Mouse (Mus musculus) intestine, embryonic 14.5 days (tissue): Measurements from ENCODE around the gene Fstl3. TPM values are rescaled to one million over a fixed set of nuclear protein-coding genes. Genes with fewer than 3 reads are reported as not detected.

Source experiments
- ATAC-seq: fragments of 200-750 bp; cut with Nextera tagmentation; replicated peaks from 2 replicates; pipeline ENCODE4 v1.8.0; 2017; ENCODE audit warnings: low read depth, moderate number of reproducible peaks, moderate TSS enrichment, moderate library complexity; ENCODE audit not compliant: low FRiP score, low TSS enrichment
- DNase-seq: peaks from one replicate; pipeline ENCODE4 v3.0.0-alpha.2; 2018; ENCODE audit warnings: low spot score
- H3K27ac ChIP-seq: fragments of 300-500 bp; sonication (generic); 2 replicates; pipeline ENCODE4 v1.5.1; 2014; ENCODE audit warnings: low read depth, mild to moderate bottlenecking, control low read depth
- H3K27me3 ChIP-seq: fragments of 300-500 bp; sonication (generic); replicated peaks from 2 replicates; pipeline ENCODE4 v1.6.1; 2014; ENCODE audit warnings: low read length, control low read depth; ENCODE audit not compliant: control insufficient read depth, insufficient read depth
- H3K36me3 ChIP-seq: fragments of 300-500 bp; sonication (generic); 2 replicates; pipeline ENCODE4 v1.6.1; 2014; ENCODE audit warnings: low read length, control low read depth; ENCODE audit not compliant: control insufficient read depth, insufficient read depth
- H3K4me1 ChIP-seq: fragments of 300-500 bp; sonication (generic); replicated peaks from 2 replicates; pipeline ENCODE4 v1.6.1; 2014; ENCODE audit warnings: low read length, control low read depth, mixed read lengths; ENCODE audit not compliant: control insufficient read depth, insufficient read depth
- H3K4me2 ChIP-seq: fragments of 300-500 bp; sonication (generic); 2 replicates; pipeline ENCODE4 v1.6.1; 2014; ENCODE audit warnings: low read length
- H3K4me3 ChIP-seq: fragments of 300-500 bp; sonication (generic); 2 replicates; pipeline ENCODE4 v1.5.1; 2014; ENCODE audit warnings: low read depth, low read length, control low read depth, mixed read lengths
- H3K9ac ChIP-seq: fragments of 300-500 bp; sonication (generic); 2 replicates; pipeline ENCODE4 v1.6.1; 2014; ENCODE audit warnings: mild to moderate bottlenecking, low read length
- H3K9me3 ChIP-seq: fragments of 300-500 bp; sonication (generic); 2 replicates; pipeline ENCODE4 v1.6.1; 2016; ENCODE audit warnings: low read length, control low read depth; ENCODE audit not compliant: control insufficient read depth
- WGBS: fragments of 180-500 bp; shearing (Covaris S2); extraction: QIAGEN DNeasy Blood & Tissue Kit; methylation state at CpG from one replicate; pipeline ENCODE4 v1.1.7; 2014; 5-methylcytosine and 5-hydroxymethylcytosine counted together
- polyA plus RNA-seq: library from polyadenylated mRNA; unstranded; fragments of >200 nt; fragmentation: Nextera tagmentation; extraction: Ambion mirVana; gene quantifications from 2 replicates; pipeline ENCODE4 v1.2.1, GENCODE M21; 2014

Gene Fstl3
- polyA plus RNA-seq, 1 experiment from 2014 or later, result 11.1 TPM

DNA sequence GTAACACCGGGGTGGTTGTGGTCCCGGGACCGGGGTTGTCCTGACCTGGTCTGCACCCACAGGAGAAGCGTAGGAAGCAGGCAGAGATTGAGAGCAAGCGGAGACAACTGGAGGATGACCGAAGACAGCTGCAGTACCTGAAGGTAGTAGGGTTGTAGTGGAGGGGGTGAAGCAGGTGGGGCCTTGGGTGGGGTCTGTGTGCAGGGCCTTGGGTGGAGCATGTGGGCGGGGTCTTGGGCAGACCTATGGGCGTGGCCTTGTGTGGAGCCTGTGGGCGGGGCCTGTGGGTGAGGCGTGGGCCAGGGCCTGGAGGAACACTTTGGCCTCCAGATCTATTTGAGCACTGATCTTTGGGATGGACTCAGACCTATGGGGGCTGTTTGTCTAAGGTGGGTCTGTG, 29.9 kb downstream of the Fstl3 start:
- H3K36me3 ChIP-seq, result peaks cover 17% of the 10 kb centered on the region; the same call in 1 of the 2 replicates
- H3K9ac ChIP-seq, result no peak overlapping the region
- H3K9me3 ChIP-seq, result no peaks in the 10 kb centered on the region
- H3K4me1 ChIP-seq, result peaks cover 26% of the 10 kb centered on the region
- no peak overlapping the region for H3K27ac ChIP-seq
- DNase-seq (no peak), ATAC-seq (no peak)
- 76% methylated on average over 10 of the region's 10 CpGs for WGBS
- no peaks in the 10 kb centered on the region for H3K27me3 ChIP-seq
- H3K4me2 ChIP-seq, result no peak overlapping the region
- no peak overlapping the region for H3K4me3 ChIP-seq

GRCm38 (mm10) chr10:79807826-79808225, 30.8 kb downstream of the Fstl3 start:
- 64% methylated on average over 11 of the region's 11 CpGs for WGBS

DNA sequence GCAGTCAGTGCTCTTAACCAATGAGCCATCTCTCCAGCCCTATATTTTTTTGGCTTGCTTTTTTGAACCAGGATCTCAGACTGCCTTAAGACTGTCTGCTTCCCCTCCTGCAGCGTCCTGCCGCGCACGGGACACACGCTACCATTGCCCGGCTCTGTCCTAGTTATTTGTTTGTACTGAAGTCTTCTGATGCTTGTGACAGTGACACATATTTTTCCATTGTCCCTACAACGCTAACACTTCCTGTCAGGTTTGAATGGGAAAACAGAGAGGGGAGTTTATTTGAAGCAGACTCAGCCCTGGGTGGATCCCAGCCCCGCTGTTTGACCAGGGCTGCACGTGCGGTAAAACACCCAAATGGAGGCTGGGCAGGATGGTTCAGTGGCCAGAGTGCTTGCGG, 31.7 kb downstream of the Fstl3 start:
- H3K9ac ChIP-seq, result no peak overlapping the region
- 87% methylated on average over 11 of the region's 11 CpGs for WGBS
- no peaks in the 10 kb centered on the region for H3K27me3 ChIP-seq
- DNase-seq, result no peak
- no peak overlapping the region for H3K4me2 ChIP-seq
- no peak overlapping the region for H3K4me3 ChIP-seq
- H3K4me1 ChIP-seq, result peaks cover 9% of the 10 kb centered on the region
- no peak for ATAC-seq
- peaks cover 18% of the 10 kb centered on the region; the same call in 1 of the 2 replicates for H3K36me3 ChIP-seq
- 0 out of 2 replicates have a peak overlapping the region, but pooled peaks have one; percentile 22 for H3K27ac ChIP-seq
- no peaks in the 10 kb centered on the region for H3K9me3 ChIP-seq

More at GRCm38 (mm10) chr10:79807826-79808225, 30.8 kb downstream of the Fstl3 start:
- Histone ChIP-seq H3K36me3 (peaks cover 17% of the 10 kb centered on the region; the same call in 1 of the 2 replicates), H3K27ac (0 out of 2 replicates have a peak overlapping the region, but pooled peaks have one; percentile 11), H3K9ac (no peak overlapping the region), H3K4me2 (no peak overlapping the region), H3K4me1 (peaks cover 18% of the 10 kb centered on the region), H3K4me3 (no peak overlapping the region), H3K27me3 (no peaks in the 10 kb centered on the region), H3K9me3 (no peaks in the 10 kb centered on the region)
- DNase-seq (no peak), ATAC-seq (no peak)

- H3K36me3 ChIP-seq, result peaks cover 35% of the 10 kb centered on the region
- H3K9ac ChIP-seq, result no peak overlapping the region
- H3K4me1 ChIP-seq, result 0 out of 2 replicates have a peak, but pooled peaks cover under 1% of the 10 kb centered on the region
- ATAC-seq, result peak; percentile 37; the same call in 1 of the 2 replicates
- no peaks in the 10 kb centered on the region for H3K9me3 ChIP-seq
- no peak overlapping the region for H3K4me3 ChIP-seq
- H3K27me3 ChIP-seq, result no peaks in the 10 kb centered on the region
- WGBS, result 26% methylated on average over 15 of the region's 15 CpGs
- H3K27ac ChIP-seq, result no peak overlapping the region
- no peak overlapping the region for H3K4me2 ChIP-seq
- DNase-seq, result peak; percentile 99
These were observed 34.9 kb downstream of the Fstl3 start for GRCm38 (mm10) chr10:79811736-79812637.

GRCm38 (mm10) chr10:79814271-79814842, 37.3 kb downstream of the Fstl3 start:
- ATAC-seq (no peak), DNase-seq (no peak)
- H3K36me3 ChIP-seq, result peaks cover 30% of the 10 kb centered on the region
- 83% methylated on average over 5 of the region's 5 CpGs for WGBS
- no peak overlapping the region for H3K4me2 ChIP-seq
- no peaks in the 10 kb centered on the region for H3K9me3 ChIP-seq
- no peak overlapping the region for H3K27ac ChIP-seq
- H3K9ac ChIP-seq, result no peak overlapping the region
- no peak overlapping the region for H3K4me3 ChIP-seq
- H3K27me3 ChIP-seq, result no peaks in the 10 kb centered on the region
- H3K4me1 ChIP-seq, result no peaks in the 10 kb centered on the region

GRCm38 (mm10) chr10:79815671-79816494, 38.8 kb downstream of the Fstl3 start:
- Histone ChIP-seq H3K4me3 (no peak overlapping the region), H3K36me3 (peaks cover 29% of the 10 kb centered on the region), H3K9me3 (no peaks in the 10 kb centered on the region), H3K9ac (no peak overlapping the region), H3K4me2 (no peak overlapping the region), H3K4me1 (no peaks in the 10 kb centered on the region), H3K27ac (no peak overlapping the region), H3K27me3 (no peaks in the 10 kb centered on the region)
- no peak for ATAC-seq
- 84% methylated on average over 12 of the region's 12 CpGs for WGBS
- DNase-seq, result no peak

- WGBS, result 67% methylated on average over 2 of the region's 2 CpGs
- ATAC-seq, result no peak
- Histone ChIP-seq H3K9ac (no peak overlapping the region), H3K27me3 (no peaks in the 10 kb centered on the region), H3K4me3 (no peak overlapping the region), H3K4me2 (no peak overlapping the region), H3K4me1 (no peaks in the 10 kb centered on the region), H3K36me3 (peaks cover 29% of the 10 kb centered on the region), H3K27ac (no peak overlapping the region), H3K9me3 (no peaks in the 10 kb centered on the region)
- DNase-seq, result no peak
These were observed 40.0 kb downstream of the Fstl3 start for GRCm38 (mm10) chr10:79817111-79817510.

DNA sequence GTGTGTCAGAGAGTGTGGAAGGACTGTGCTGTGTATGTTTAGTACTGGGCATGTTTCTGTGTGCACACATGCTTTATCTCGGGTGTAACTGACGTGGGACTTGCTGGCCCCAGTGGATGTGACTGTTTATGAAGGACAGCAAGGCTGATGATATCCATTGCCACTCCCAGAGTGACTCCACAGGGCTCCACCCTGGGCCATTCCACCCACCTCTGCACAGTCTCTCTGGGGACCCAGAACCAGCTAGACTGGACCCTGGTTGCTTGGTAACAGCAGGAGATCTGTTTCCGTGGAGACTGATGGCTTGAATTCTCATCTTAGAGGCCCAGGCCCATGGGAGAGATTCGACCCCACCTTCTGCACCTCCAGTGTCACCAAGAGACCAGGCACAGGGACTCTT, 41.2 kb downstream of the Fstl3 start:
- H3K36me3 ChIP-seq, result peaks cover 29% of the 10 kb centered on the region
- no peaks in the 10 kb centered on the region; the same call in 1 of the 2 replicates for H3K4me1 ChIP-seq
- WGBS, result 57% methylated on average over 4 of the region's 4 CpGs
- no peaks in the 10 kb centered on the region for H3K9me3 ChIP-seq
- no peak overlapping the region for H3K9ac ChIP-seq
- H3K27me3 ChIP-seq, result no peaks in the 10 kb centered on the region
- no peak overlapping the region for H3K4me3 ChIP-seq
- H3K4me2 ChIP-seq, result no peak overlapping the region
- ATAC-seq (no peak), DNase-seq (no peak)
- H3K27ac ChIP-seq, result no peak overlapping the region
